Mouse (Mus musculus) kidney, adult 18-20 months (tissue): ENCODE data around the gene Podxl2.

Experiments
- DNase-seq: peaks from one replicate; pipeline ENCODE4 v3.0.0; 2021

Gene Podxl2

GRCm38 (mm10) chr6:88843781-88844725 is 30.8 kb downstream of the Podxl2 start:
- no peak for DNase-seq

GRCm38 (mm10) chr6:88843241-88843640 is 31.6 kb downstream of the Podxl2 start:
- DNase-seq = no peak

- no peak for DNase-seq
Measured at GRCm38 (mm10) chr6:88842731-88843151, 32.1 kb downstream of the Podxl2 start.

- peak; percentile 100 for DNase-seq
Measured at GRCm38 (mm10) chr6:88841781-88842689, 32.8 kb downstream of the Podxl2 start, which contains the start of gene Abtb1. Gene Abtb1, minus strand, starts transcription at chr6:88841984.

GRCm38 (mm10) chr6:88841514-88841780 is 33.4 kb downstream of the Podxl2 start:
- DNase-seq = no peak

- no peak for DNase-seq
Measured at GRCm38 (mm10) chr6:88840791-88841513, 33.9 kb downstream of the Podxl2 start.

GRCm38 (mm10) chr6:88840211-88840610 is 34.6 kb downstream of the Podxl2 start:
- DNase-seq = no peak

GRCm38 (mm10) chr6:88839135-88839970 is 35.5 kb downstream of the Podxl2 start:
- no peak for DNase-seq

- DNase-seq = no peak
Measured at GRCm38 (mm10) chr6:88838613-88839012, 36.2 kb downstream of the Podxl2 start.

- no peak for DNase-seq
Measured at GRCm38 (mm10) chr6:88837999-88838398, 36.8 kb downstream of the Podxl2 start.

- no peak for DNase-seq
Measured at GRCm38 (mm10) chr6:88836178-88836819, 38.5 kb downstream of the Podxl2 start.

GRCm38 (mm10) chr6:88835047-88835446 is 39.8 kb downstream of the Podxl2 start:
- no peak for DNase-seq

- DNase-seq = no peak
Measured at GRCm38 (mm10) chr6:88833340-88834140, 41.3 kb downstream of the Podxl2 start.

- no peak for DNase-seq
Measured at GRCm38 (mm10) chr6:88832663-88833062, 42.2 kb downstream of the Podxl2 start.

- peak; percentile 55 for DNase-seq
Measured at GRCm38 (mm10) chr6:88831456-88831855, 43.4 kb downstream of the Podxl2 start.

GRCm38 (mm10) chr6:88830112-88830702 is 44.6 kb downstream of the Podxl2 start:
- no peak for DNase-seq

GRCm38 (mm10) chr6:88829579-88829978 is 45.3 kb downstream of the Podxl2 start:
- DNase-seq = no peak

- no peak for DNase-seq
Measured at GRCm38 (mm10) chr6:88828206-88829009, 46.4 kb downstream of the Podxl2 start.
